Mouse (Mus musculus) lung, embryonic 16.5 days (tissue): Measurements from ENCODE around the gene Igfbp5. TPM values are rescaled to one million over a fixed set of nuclear protein-coding genes. Genes with fewer than 3 reads are reported as not detected.

ENCODE experiments used
- ATAC-seq: fragments of 200-750 bp; cut with Nextera tagmentation; 2 replicates; pipeline ENCODE4 v1.8.0; 2017; ENCODE audit warnings: low read depth, mild to moderate bottlenecking, moderate library complexity
- H3K27ac ChIP-seq: fragments of 300-500 bp; sonication (generic); 2 replicates; pipeline ENCODE4 v1.5.1; 2014; ENCODE audit warnings: mild to moderate bottlenecking, control low read depth, low read length
- H3K27me3 ChIP-seq: fragments of 300-500 bp; sonication (generic); 2 replicates; pipeline ENCODE4 v1.6.1; 2014; ENCODE audit warnings: low read depth, low read length, mixed read lengths; ENCODE audit not compliant: control insufficient read depth, insufficient read depth
- H3K36me3 ChIP-seq: fragments of 300-500 bp; sonication (generic); 2 replicates; pipeline ENCODE4 v1.6.1; 2014; ENCODE audit warnings: low read length; ENCODE audit not compliant: control insufficient read depth, insufficient read depth
- H3K4me1 ChIP-seq: fragments of 300-500 bp; sonication (generic); replicated peaks from 2 replicates; pipeline ENCODE4 v1.6.1; 2014; ENCODE audit warnings: low read length, mixed read lengths; ENCODE audit not compliant: control insufficient read depth, insufficient read depth
- H3K4me2 ChIP-seq: fragments of 300-500 bp; sonication (generic); 2 replicates; pipeline ENCODE4 v1.6.1; 2014; ENCODE audit warnings: low read depth, low read length, control low read depth
- H3K4me3 ChIP-seq: fragments of 300-500 bp; sonication (generic); 2 replicates; pipeline ENCODE4 v1.5.1; 2014; ENCODE audit warnings: mild to moderate bottlenecking, low read length, control low read depth
- H3K9ac ChIP-seq: fragments of 300-500 bp; sonication (generic); 2 replicates; pipeline ENCODE4 v1.6.1; 2014; ENCODE audit warnings: low read length, control low read depth
- H3K9me3 ChIP-seq: fragments of 300-500 bp; sonication (generic); 2 replicates; pipeline ENCODE4 v1.6.1; 2016; ENCODE audit warnings: low read length; ENCODE audit not compliant: control insufficient read depth
- WGBS: fragments of 180-500 bp; shearing (Covaris S2); extraction: QIAGEN DNeasy Blood & Tissue Kit; methylation state at CpG from one replicate; pipeline ENCODE4 v1.1.7; 2014; 5-methylcytosine and 5-hydroxymethylcytosine counted together
- polyA plus RNA-seq: library from polyadenylated mRNA; unstranded; fragments of >200 nt; fragmentation: Nextera tagmentation; extraction: Ambion mirVana; gene quantifications from 2 replicates; pipeline ENCODE4 v1.2.1, GENCODE M21; 2015

The Igfbp5 gene
- polyA plus RNA-seq, 1 experiment from 2014 or later = 72.4 TPM

- H3K9ac ChIP-seq = no peak overlapping the region
- H3K27me3 ChIP-seq = no peaks in the 10 kb centered on the region
- no peak overlapping the region for H3K27ac ChIP-seq
- WGBS = 95% methylated on average over 3 of the region's 3 CpGs
- H3K4me3 ChIP-seq = no peak overlapping the region
- H3K4me1 ChIP-seq = peaks cover 33% of the 10 kb centered on the region
- H3K4me2 ChIP-seq = no peak overlapping the region
- H3K9me3 ChIP-seq = peaks cover 6% of the 10 kb centered on the region
- no peaks in the 10 kb centered on the region for H3K36me3 ChIP-seq
- no peak for ATAC-seq
These were observed 63.6 kb downstream of the Igfbp5 start for GRCm38 (mm10) chr1:72811061-72811460.

- Histone ChIP-seq H3K27ac (no peak overlapping the region), H3K9ac (no peak overlapping the region)
- 79% methylated on average over 7 of the region's 7 CpGs for WGBS
These were observed 64.6 kb downstream of the Igfbp5 start for GRCm38 (mm10) chr1:72809951-72810675.

GRCm38 (mm10) chr1:72809304-72809703 is 65.4 kb downstream of the Igfbp5 start:
- no peak overlapping the region for H3K4me2 ChIP-seq
- no peak overlapping the region for H3K4me3 ChIP-seq
- ATAC-seq = no peak
- peaks cover 25% of the 10 kb centered on the region for H3K4me1 ChIP-seq
- H3K9ac ChIP-seq = no peak overlapping the region
- H3K36me3 ChIP-seq = no peaks in the 10 kb centered on the region
- no peaks in the 10 kb centered on the region for H3K27me3 ChIP-seq
- H3K27ac ChIP-seq = no peak overlapping the region
- H3K9me3 ChIP-seq = peaks cover 6% of the 10 kb centered on the region
- 81% methylated on average over 7 of the region's 7 CpGs for WGBS

More at GRCm38 (mm10) chr1:72809951-72810675, 64.6 kb downstream of the Igfbp5 start:
- no peak overlapping the region for H3K4me2 ChIP-seq
- H3K36me3 ChIP-seq = no peaks in the 10 kb centered on the region
- peaks cover 32% of the 10 kb centered on the region for H3K4me1 ChIP-seq
- peaks cover 6% of the 10 kb centered on the region for H3K9me3 ChIP-seq
- no peak overlapping the region for H3K4me3 ChIP-seq
- no peak for ATAC-seq
- no peaks in the 10 kb centered on the region for H3K27me3 ChIP-seq

Other genes with a start within 250 kb of the Igfbp5 start
- not detected in 2 replicates for gene Ankar, start 174.3 kb downstream of the Igfbp5 start, polyA plus RNA-seq
- 1,850 and 1,937 TPM in 2 replicates for gene Rpl37a, start 163.6 kb downstream of the Igfbp5 start, polyA plus RNA-seq
- 213 and 233 TPM in 2 replicates for gene Igfbp2, start 50.4 kb downstream of the Igfbp5 start, polyA plus RNA-seq
- gene Tnp1, start 141.0 kb upstream of the Igfbp5 start, polyA plus RNA-seq = not detected in 2 replicates